Mouse (Mus musculus): Measurements from ENCODE around the gene 9930104L06Rik.

The 9930104L06Rik gene

GRCm38 (mm10) chr4:124959062-124959461 lies 22.2 kb downstream of the 9930104L06Rik start:
- DNase-seq (ENCODE audit: low read depth, low spot score) = no peak

GRCm38 (mm10) chr4:124960940-124961339 lies 24.1 kb downstream of the 9930104L06Rik start:
- DNase-seq (ENCODE audit: low read depth, low spot score) = no peak

- no peak for DNase-seq (ENCODE audit: low read depth, low spot score)
Measured at GRCm38 (mm10) chr4:124962576-124962975, 25.7 kb downstream of the 9930104L06Rik start.

- DNase-seq (ENCODE audit: low read depth, low spot score) = no peak
Measured at GRCm38 (mm10) chr4:124964912-124965599, 28.2 kb downstream of the 9930104L06Rik start.

- DNase-seq (ENCODE audit: low read depth, low spot score) = no peak
Measured at GRCm38 (mm10) chr4:124968711-124969110, 31.9 kb downstream of the 9930104L06Rik start.

- DNase-seq (ENCODE audit: low read depth, low spot score) = no peak
Measured at GRCm38 (mm10) chr4:124969219-124969848, 32.5 kb downstream of the 9930104L06Rik start.

GRCm38 (mm10) chr4:124970194-124970593 lies 33.3 kb downstream of the 9930104L06Rik start:
- DNase-seq (ENCODE audit: low read depth, low spot score) = no peak

- no peak for DNase-seq (ENCODE audit: low read depth, low spot score)
Measured at GRCm38 (mm10) chr4:124970677-124971076, 33.8 kb downstream of the 9930104L06Rik start.

- no peak for DNase-seq (ENCODE audit: low read depth, low spot score)
Measured at GRCm38 (mm10) chr4:124971094-124971493, 34.2 kb downstream of the 9930104L06Rik start.

- DNase-seq (ENCODE audit: low read depth, low spot score) = no peak
Measured at GRCm38 (mm10) chr4:124972316-124972715, 35.5 kb downstream of the 9930104L06Rik start.

GRCm38 (mm10) chr4:124973296-124973695 lies 36.4 kb downstream of the 9930104L06Rik start:
- DNase-seq (ENCODE audit: low read depth, low spot score) = no peak

- no peak for DNase-seq (ENCODE audit: low read depth, low spot score)
Measured at GRCm38 (mm10) chr4:124978201-124978600, 41.4 kb downstream of the 9930104L06Rik start.

- DNase-seq (ENCODE audit: low read depth, low spot score) = no peak
Measured at GRCm38 (mm10) chr4:124983893-124984526, 47.2 kb downstream of the 9930104L06Rik start.

- DNase-seq (ENCODE audit: low read depth, low spot score) = no peak
Measured at GRCm38 (mm10) chr4:124984871-124985670, 48.2 kb downstream of the 9930104L06Rik start.

- no peak for DNase-seq (ENCODE audit: low read depth, low spot score)
Measured at GRCm38 (mm10) chr4:124985671-124986602, 49.1 kb downstream of the 9930104L06Rik start, which contains the start of gene Rspo1. Gene Rspo1, plus strand, starts transcription at chr4:124986430.

GRCm38 (mm10) chr4:124986739-124987710 lies 50.2 kb downstream of the 9930104L06Rik start:
- no peak for DNase-seq (ENCODE audit: low read depth, low spot score)

- DNase-seq (ENCODE audit: low read depth, low spot score) = no peak
Measured at GRCm38 (mm10) chr4:124987711-124988097, 50.9 kb downstream of the 9930104L06Rik start.

- no peak for DNase-seq (ENCODE audit: low read depth, low spot score)
Measured at GRCm38 (mm10) chr4:124988382-124988781, 51.5 kb downstream of the 9930104L06Rik start.

GRCm38 (mm10) chr4:124989787-124990253 lies 53.0 kb downstream of the 9930104L06Rik start:
- no peak for DNase-seq (ENCODE audit: low read depth, low spot score)

Data from retina, postnatal 7 days (tissue).